Mouse (Mus musculus) adrenal gland, adult (tissue): ENCODE data around the gene Tspan32.

Experiments used
- DNase-seq, 2 experiments: peaks; one replicate each; pipeline ENCODE4 v3.0.0; 2022 to 2023; ENCODE audit warnings: low spot score in 1 of 2; ENCODE audit not compliant: inconsistent age in 2 of 2

Gene Tspan32

DNA sequence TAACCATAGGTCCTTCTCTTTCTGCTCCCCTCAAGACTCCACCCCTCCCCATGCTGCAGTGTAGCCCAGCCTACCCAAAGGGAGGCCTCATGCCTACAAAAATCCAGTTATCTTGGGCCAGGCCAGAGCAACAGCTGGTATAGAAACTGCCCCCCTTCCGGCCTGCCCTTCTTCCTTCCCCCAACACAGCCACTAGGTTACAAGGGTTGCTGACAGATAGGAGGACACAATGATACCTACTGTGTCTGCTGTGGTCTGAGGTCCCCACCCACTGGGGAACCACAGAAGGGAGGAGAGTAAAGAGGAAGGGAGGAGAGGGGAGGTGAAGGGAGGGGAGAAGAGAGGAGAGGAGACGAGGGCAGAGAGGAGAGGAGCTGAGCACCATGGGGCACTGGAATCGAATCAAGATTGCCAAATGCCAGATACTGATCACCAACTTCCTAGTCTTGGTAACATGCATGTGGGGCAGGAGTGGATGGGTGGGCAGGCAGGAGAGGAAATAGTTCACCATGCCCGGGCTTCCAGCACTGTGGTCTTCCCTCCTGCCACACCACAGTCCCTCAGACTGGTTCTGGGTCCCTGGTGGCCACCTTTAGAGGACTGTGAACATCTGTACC, at the start of gene Tspan32:
Gene Tspan32, plus strand, starts transcription at position 320 of the 617 bp plus-strand sequence.
- no peak for DNase-seq

- no peak for DNase-seq
These were observed 48.8 kb upstream of the Tspan32 start for GRCm38 (mm10) chr7:142956018-142956417.

- no peak for DNase-seq
These were observed 46.0 kb upstream of the Tspan32 start for GRCm38 (mm10) chr7:142958817-142959216.

DNA sequence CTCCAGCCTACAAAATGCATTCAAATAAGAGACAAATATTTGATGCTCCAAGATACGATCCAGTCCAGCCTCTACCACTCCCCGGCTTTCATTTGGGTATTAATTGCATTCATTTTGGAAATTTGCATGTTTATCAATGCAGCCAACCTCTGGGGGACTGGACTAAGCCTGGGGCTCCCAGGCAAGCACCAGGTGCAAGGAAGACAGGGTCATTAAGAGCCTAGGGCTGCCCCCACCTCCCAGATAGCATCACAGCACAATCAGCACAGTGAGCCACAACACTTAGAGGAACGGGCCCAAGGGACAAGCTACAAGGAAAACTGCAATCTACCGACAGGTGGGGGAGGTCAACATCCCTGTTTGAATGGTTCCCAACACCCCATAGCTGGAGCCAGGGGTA, 45.1 kb upstream of the Tspan32 start:
- DNase-seq: no peak

GRCm38 (mm10) chr7:142967414-142967883, 37.4 kb upstream of the Tspan32 start:
- DNase-seq: peak; percentile 62 to 89

- DNase-seq: peak; percentile 36 to 81
These were observed 36.7 kb upstream of the Tspan32 start for GRCm38 (mm10) chr7:142967884-142968808.

- DNase-seq: peak; percentile 8 to 68
These were observed 35.9 kb upstream of the Tspan32 start, which contains the start of gene Ascl2 for GRCm38 (mm10) chr7:142968809-142969511. Ascl2 (minus strand) TSS chr7:142969264.

GRCm38 (mm10) chr7:142981908-142982307, 22.9 kb upstream of the Tspan32 start:
- no peak for DNase-seq

GRCm38 (mm10) chr7:142985146-142985545, 19.7 kb upstream of the Tspan32 start:
- no peak for DNase-seq

DNA sequence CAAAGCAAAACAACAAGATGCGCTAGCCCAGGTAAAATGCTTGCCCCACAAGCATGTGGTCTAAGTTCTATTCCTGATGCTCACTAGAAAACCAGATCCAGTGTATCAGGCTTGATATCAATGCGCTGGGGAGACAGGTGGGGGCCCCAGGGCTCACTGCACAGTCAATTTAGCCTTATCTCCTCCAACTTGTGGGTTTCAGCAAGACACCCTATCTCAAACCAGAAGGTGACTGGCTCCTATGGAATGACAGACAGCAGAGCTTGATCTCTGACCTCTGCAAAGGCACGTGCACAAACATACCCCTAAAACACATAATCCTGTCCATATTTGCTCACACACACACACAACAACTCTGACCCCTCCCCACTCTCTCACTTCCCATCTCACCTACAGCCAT, 17.1 kb upstream of the Tspan32 start:
- DNase-seq: no peak

DNA sequence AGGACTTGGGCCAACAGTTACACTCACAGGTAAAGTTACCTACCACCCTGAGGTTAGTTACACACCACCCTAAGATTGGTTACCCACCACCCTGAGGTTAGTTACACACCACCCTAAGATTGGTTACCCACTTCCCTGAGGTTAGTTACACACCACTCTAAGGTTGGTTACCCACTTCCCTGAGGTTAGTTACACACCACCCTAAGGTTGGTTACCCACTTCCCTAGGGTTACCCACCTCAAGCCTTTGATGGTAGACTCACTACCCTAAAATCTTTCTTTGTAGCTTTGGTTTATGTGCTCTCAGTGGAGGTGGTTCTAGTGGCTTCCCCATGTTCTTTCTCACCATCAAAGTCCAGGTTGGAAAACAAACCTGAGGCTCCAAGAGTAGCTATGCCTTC, 9.8 kb upstream of the Tspan32 start:
- DNase-seq: no peak

GRCm38 (mm10) chr7:142995630-142996338, 9.1 kb upstream of the Tspan32 start:
- no peak for DNase-seq

DNA sequence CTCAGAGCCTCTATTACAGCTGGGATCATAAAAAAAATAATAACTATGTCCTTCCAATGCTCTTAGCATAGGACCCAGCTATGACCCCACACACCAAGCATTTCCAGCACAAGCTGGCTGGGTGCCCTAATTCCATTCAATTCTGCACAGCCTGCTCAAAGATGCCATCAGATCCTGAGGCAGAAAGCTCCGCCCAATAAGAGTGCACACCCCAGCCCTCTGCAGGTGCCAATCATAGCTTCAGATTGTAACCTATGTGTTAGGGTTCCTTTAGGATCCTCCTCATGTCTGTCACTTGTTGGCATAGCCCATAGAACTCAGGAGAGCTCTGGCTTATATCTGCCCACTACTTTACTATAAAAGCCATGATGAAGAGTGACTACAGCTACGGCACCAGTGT, 7.8 kb upstream of the Tspan32 start:
- no peak for DNase-seq

GRCm38 (mm10) chr7:142997403-142998150, 7.3 kb upstream of the Tspan32 start:
- no peak for DNase-seq

DNA sequence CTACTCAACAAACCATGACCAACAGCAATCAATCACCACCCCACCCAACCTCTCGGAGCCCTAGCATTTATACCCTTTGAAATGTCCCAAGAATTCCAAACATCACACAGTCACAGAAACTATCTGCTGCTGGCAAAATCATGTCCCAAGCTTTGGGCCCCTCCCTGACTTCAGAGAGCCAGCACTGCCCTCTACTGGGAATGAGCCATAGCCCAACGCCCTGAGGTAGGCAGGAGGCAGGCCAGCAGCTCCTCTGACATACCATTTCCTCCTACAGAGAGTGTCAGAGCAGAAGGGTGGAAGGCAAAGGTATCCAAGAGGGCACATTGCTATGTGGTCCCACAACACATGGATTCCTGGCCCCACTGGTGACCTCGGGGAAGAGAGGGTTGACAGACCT, 2.2 kb upstream of the Tspan32 start:
- DNase-seq: peak in 1 of 2 experiments; percentile 82

- DNase-seq: no peak
These were observed 674 bp downstream of the Tspan32 start for GRCm38 (mm10) chr7:143005344-143006096.

DNA sequence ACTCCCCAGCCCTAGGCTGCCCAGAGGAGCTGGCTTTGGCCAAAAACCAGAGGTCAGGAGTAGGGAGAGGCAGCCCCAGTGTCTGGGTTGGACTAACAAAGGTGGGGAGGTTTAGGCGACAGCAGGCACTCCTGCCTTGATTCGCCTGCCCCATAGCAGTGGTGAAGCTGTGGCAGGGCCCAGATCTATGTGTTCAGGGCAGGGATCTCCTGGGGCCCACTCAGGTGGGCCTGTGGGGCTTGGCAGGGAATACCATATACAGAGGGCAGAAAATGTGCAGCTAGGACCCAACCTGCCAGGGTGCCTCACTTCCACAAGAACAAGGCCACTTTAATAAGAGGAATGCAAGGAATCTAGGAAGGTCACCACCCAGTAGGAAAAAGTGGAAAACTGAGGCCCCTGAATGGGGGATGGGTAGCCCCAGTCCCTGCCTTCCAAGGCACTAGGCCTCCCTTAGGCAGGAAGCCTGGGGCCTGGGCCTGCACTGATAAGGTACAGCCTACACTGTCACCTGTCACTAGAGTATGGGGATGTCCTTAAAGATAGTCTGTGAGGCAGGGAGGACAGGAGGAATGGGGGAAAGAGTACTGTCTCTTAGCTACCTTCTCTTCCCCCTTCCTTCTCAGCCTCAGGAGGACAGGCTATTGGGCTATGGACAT, 1.4 kb downstream of the Tspan32 start:
- DNase-seq: peak in 1 of 2 experiments; percentile 35

- no peak for DNase-seq
These were observed 2.1 kb downstream of the Tspan32 start for GRCm38 (mm10) chr7:143006756-143007598.
